15 mouse cellular contexts compared by ENCODE assay signal in genomic region chr7:134525041-134525440, GRCm38 (mm10).
"Had no signal": no experiment of that assay in that cellular context is flagged by ENCODE, and none has a peak within 500 bp of the region (broad histone marks: within the 10 kb centered on the region; RNA-seq: fewer than 3 reads in every experiment).

No protein-coding gene starts in this region.

- H3K27me3 ChIP-seq: limb, embryonic 15.5 days; neural tube, embryonic 13.5 days had no signal

- H3K4me1 ChIP-seq: limb, embryonic 15.5 days; neural tube, embryonic 13.5 days had no signal

- H3K36me3 ChIP-seq: limb, embryonic 15.5 days; neural tube, embryonic 13.5 days had no signal

- H3K9me3 ChIP-seq: limb, embryonic 15.5 days; neural tube, embryonic 13.5 days had no signal

- H3K4me2 ChIP-seq: limb, embryonic 15.5 days; lung, embryonic 14.5 days; midbrain, embryonic 11.5 days; neural tube, embryonic 13.5 days had no signal

- H3K27ac ChIP-seq: limb, embryonic 15.5 days; macrophage; neural tube, embryonic 13.5 days had no signal

- ATAC-seq: intestine, embryonic 16.5 days; midbrain, embryonic 16.5 days had no signal

- DNase-seq: kidney, adult 8-10 months; kidney, postnatal 25 days; layer of hippocampus, adult 9-11 months; layer of hippocampus, postnatal 36 days; lung, embryonic 14.5 days; lung, postnatal 14 days; right cerebral cortex, adult 18-20 months; right cerebral cortex, postnatal 25 days; thymus, postnatal 4 days had no signal

- H3K9ac ChIP-seq: limb, embryonic 15.5 days; lung, embryonic 14.5 days; neural tube, embryonic 13.5 days had no signal

- H3K4me3 ChIP-seq: limb, embryonic 15.5 days; neural tube, embryonic 13.5 days had no signal
